Mouse (Mus musculus) limb, embryonic 11.5 days (tissue): ENCODE measurements around the gene Gzmd. TPM values are rescaled to one million over a fixed set of nuclear protein-coding genes. Genes with fewer than 3 reads are reported as not detected.
"Not testable (repeated sequence)": the region's sequence is repeated elsewhere in the genome, so short reads cannot be mapped to it uniquely, and the experiment has no call there.

Source experiments
- ATAC-seq: fragments of 200-750 bp; cut with Nextera tagmentation; 2 replicates; pipeline ENCODE4 v1.8.0; 2017; ENCODE audit warnings: low read depth; ENCODE audit not compliant: insufficient number of reproducible peaks, low FRiP score, low TSS enrichment
- DNase-seq: peaks from one replicate; pipeline ENCODE4 v3.0.0-alpha.2; 2015; ENCODE audit warnings: low spot score
- H3K27ac ChIP-seq: fragments of 300-500 bp; sonication (generic); replicated peaks from 2 replicates; pipeline ENCODE4 v1.5.1; 2014; ENCODE audit warnings: low read depth, mild to moderate bottlenecking, low read length
- H3K27me3 ChIP-seq: fragments of 300-500 bp; sonication (generic); 2 replicates; pipeline ENCODE4 v1.6.1; 2014; ENCODE audit warnings: mild to moderate bottlenecking, low read length, mixed read lengths; ENCODE audit not compliant: control insufficient read depth, insufficient read depth
- H3K36me3 ChIP-seq: fragments of 300-500 bp; sonication (generic); 2 replicates; pipeline ENCODE4 v1.6.1; 2014; ENCODE audit warnings: mild to moderate bottlenecking, low read length, moderate library complexity, mixed read lengths; ENCODE audit not compliant: control insufficient read depth, insufficient read depth
- H3K4me1 ChIP-seq: fragments of 300-500 bp; sonication (generic); 2 replicates; pipeline ENCODE4 v1.6.1; 2014; ENCODE audit warnings: low read length, mixed read lengths; ENCODE audit not compliant: control insufficient read depth, insufficient read depth
- H3K4me2 ChIP-seq: fragments of 300-500 bp; sonication (generic); 2 replicates; pipeline ENCODE4 v1.6.1; 2014; ENCODE audit warnings: low read depth, mild to moderate bottlenecking, moderate library complexity; ENCODE audit not compliant: severe bottlenecking
- H3K4me3 ChIP-seq: fragments of 300-500 bp; sonication (generic); 2 replicates; pipeline ENCODE4 v1.5.1; 2014; ENCODE audit warnings: low read depth, low read length
- H3K9ac ChIP-seq: fragments of 300-500 bp; sonication (generic); 2 replicates; pipeline ENCODE4 v1.6.1; 2014; ENCODE audit warnings: mild to moderate bottlenecking, low read length
- H3K9me3 ChIP-seq: fragments of 300-500 bp; sonication (generic); 2 replicates; pipeline ENCODE4 v1.6.1; 2016; ENCODE audit warnings: low read length; ENCODE audit not compliant: control insufficient read depth
- WGBS: fragments of 180-500 bp; shearing (Covaris S2); extraction: QIAGEN DNeasy Blood & Tissue Kit; methylation state at CpG from one replicate; pipeline ENCODE4 v1.1.7; 2014; 5-methylcytosine and 5-hydroxymethylcytosine counted together
- polyA plus RNA-seq: library from polyadenylated mRNA; unstranded; fragments of >200 nt; fragmentation: Nextera tagmentation; extraction: Ambion mirVana; gene quantifications from 2 replicates; pipeline ENCODE4 v1.2.1, GENCODE M21; 2014

Gzmd gene
- not detected in 2 replicates for polyA plus RNA-seq

GRCm38 (mm10) chr14:56132508-56132907 lies at the start of gene Gzmd:
Gene Gzmd, minus strand, starts transcription at chr14:56132608.
- 90% methylated on average over 2 of the region's 2 CpGs for WGBS
- H3K4me3 ChIP-seq, H3K4me2 ChIP-seq, H3K27me3 ChIP-seq, H3K9me3 ChIP-seq, DNase-seq, ATAC-seq, H3K27ac ChIP-seq, H3K9ac ChIP-seq, H3K4me1 ChIP-seq, H3K36me3 ChIP-seq: not testable (repeated sequence)

- not testable (repeated sequence) for H3K36me3 ChIP-seq, H3K27me3 ChIP-seq, H3K4me3 ChIP-seq, H3K9me3 ChIP-seq, H3K4me2 ChIP-seq, H3K27ac ChIP-seq, H3K4me1 ChIP-seq, H3K9ac ChIP-seq, ATAC-seq
- DNase-seq = peak; percentile 74
- 30% methylated on average over 8 of the region's 8 CpGs for WGBS
These were observed 45.2 kb upstream of the Gzmd start for GRCm38 (mm10) chr14:56177651-56178050.

- ATAC-seq (no peak), DNase-seq (no peak)
- Histone ChIP-seq H3K9me3 (no peaks in the 10 kb centered on the region), H3K27ac (no peak within 1 kb of the TSS), H3K27me3 (no peaks in the 10 kb centered on the region), H3K4me1 (no peaks in the 10 kb centered on the region), H3K4me2 (no peak within 1 kb of the TSS), H3K9ac (no peak within 1 kb of the TSS), H3K4me3 (no peak within 1 kb of the TSS), H3K36me3 (no peaks in the 10 kb centered on the region)
- 92% methylated on average over 5 of the region's 5 CpGs for WGBS
These were observed 42.1 kb upstream of the Gzmd start, which contains the start of gene Gzmn for GRCm38 (mm10) chr14:56174499-56174898. Gene Gzmn, minus strand, starts transcription at chr14:56174599.

GRCm38 (mm10) chr14:56173396-56173795 lies 41.0 kb upstream of the Gzmd start:
- no peaks in the 10 kb centered on the region for H3K27me3 ChIP-seq
- H3K4me1 ChIP-seq = no peaks in the 10 kb centered on the region
- H3K9ac ChIP-seq = no peak overlapping the region
- H3K9me3 ChIP-seq = no peaks in the 10 kb centered on the region
- H3K36me3 ChIP-seq = no peaks in the 10 kb centered on the region
- no peak overlapping the region for H3K4me3 ChIP-seq
- no peak overlapping the region for H3K27ac ChIP-seq
- ATAC-seq = no peak
- 94% methylated on average over 6 of the region's 6 CpGs for WGBS
- DNase-seq = no peak
- H3K4me2 ChIP-seq = no peak overlapping the region

GRCm38 (mm10) chr14:56172744-56173143 lies 40.3 kb upstream of the Gzmd start:
- H3K36me3 ChIP-seq = no peaks in the 10 kb centered on the region
- DNase-seq (peak; percentile 14), ATAC-seq (no peak)
- 90% methylated on average over 5 of the region's 5 CpGs for WGBS
- H3K9me3 ChIP-seq = no peaks in the 10 kb centered on the region
- H3K4me3 ChIP-seq = no peak overlapping the region
- H3K27ac ChIP-seq = no peak overlapping the region
- H3K27me3 ChIP-seq = no peaks in the 10 kb centered on the region
- H3K4me2 ChIP-seq = no peak overlapping the region
- H3K9ac ChIP-seq = no peak overlapping the region
- H3K4me1 ChIP-seq = no peaks in the 10 kb centered on the region

GRCm38 (mm10) chr14:56168009-56168408 lies 35.6 kb upstream of the Gzmd start:
- Histone ChIP-seq H3K27me3 (no peaks in the 10 kb centered on the region), H3K36me3 (no peaks in the 10 kb centered on the region), H3K9me3 (no peaks in the 10 kb centered on the region), H3K4me2 (no peak overlapping the region), H3K4me1 (no peaks in the 10 kb centered on the region), H3K4me3 (no peak overlapping the region), H3K27ac (no peak overlapping the region), H3K9ac (no peak overlapping the region)
- DNase-seq (no peak), ATAC-seq (no peak)
- WGBS = 83% methylated on average over 6 of the region's 6 CpGs

GRCm38 (mm10) chr14:56162109-56162508 lies 29.7 kb upstream of the Gzmd start:
- DNase-seq = no peak
- no peak for ATAC-seq
- H3K36me3 ChIP-seq = no peaks in the 10 kb centered on the region
- WGBS = 92% methylated on average over 2 of the region's 2 CpGs
- H3K4me2 ChIP-seq = no peak overlapping the region
- no peak overlapping the region for H3K27ac ChIP-seq
- no peaks in the 10 kb centered on the region for H3K4me1 ChIP-seq
- no peaks in the 10 kb centered on the region for H3K27me3 ChIP-seq
- H3K9me3 ChIP-seq = no peaks in the 10 kb centered on the region
- H3K9ac ChIP-seq = no peak overlapping the region
- no peak overlapping the region for H3K4me3 ChIP-seq

GRCm38 (mm10) chr14:56159479-56159878 lies 27.1 kb upstream of the Gzmd start, which contains the start of gene Gzmg:
Gene Gzmg, minus strand, starts transcription at chr14:56159579.
- H3K4me3 ChIP-seq, DNase-seq, H3K27me3 ChIP-seq, H3K9ac ChIP-seq, ATAC-seq, H3K36me3 ChIP-seq, H3K4me1 ChIP-seq, H3K9me3 ChIP-seq, H3K27ac ChIP-seq, H3K4me2 ChIP-seq: not testable (repeated sequence)
- 78% methylated on average over 2 of the region's 2 CpGs for WGBS

GRCm38 (mm10) chr14:56155340-56155739 lies 22.9 kb upstream of the Gzmd start:
- H3K36me3 ChIP-seq = no peaks in the 10 kb centered on the region
- H3K4me2 ChIP-seq = no peak overlapping the region
- 57% methylated on average over 2 of the region's 2 CpGs for WGBS
- ATAC-seq (no peak), DNase-seq (no peak)
- H3K4me3 ChIP-seq = no peak overlapping the region
- H3K9me3 ChIP-seq = no peaks in the 10 kb centered on the region
- no peaks in the 10 kb centered on the region for H3K4me1 ChIP-seq
- H3K9ac ChIP-seq = no peak overlapping the region
- no peak overlapping the region for H3K27ac ChIP-seq
- H3K27me3 ChIP-seq = no peaks in the 10 kb centered on the region
